Comparison of ENCODE assay signal across 24 mouse cellular contexts in genomic region chr6:112176344-112176743, GRCm38 (mm10).
DNase-seq lines count a peak whose midpoint lies in the region; ATAC-seq and TF ChIP-seq lines count a peak whose summit lies in the region.
"Had no signal": no experiment of that assay in that cellular context is flagged by ENCODE, and none has a peak within 500 bp of the region (broad histone marks: within the 10 kb centered on the region; RNA-seq: fewer than 3 reads in every experiment).

No protein-coding gene starts in this region.

- H3K4me3 ChIP-seq in heart, embryonic 11.5 days (ENCODE audit: low read depth, low read length), result no peak overlapping the region
- H3K4me3 ChIP-seq in midbrain, embryonic 12.5 days, result no peak overlapping the region
- H3K4me3 ChIP-seq in midbrain, embryonic 14.5 days (replicated peaks; ENCODE audit: low read depth, low read length), result no peak overlapping the region
- no peak overlapping the region for H3K4me3 ChIP-seq in kidney, embryonic 14.5 days (ENCODE audit: low read length)
- H3K4me3 ChIP-seq in hindbrain, embryonic 14.5 days (replicated peaks; ENCODE audit: low read length), result no peak overlapping the region
- H3K4me3 ChIP-seq: embryonic facial prominence, embryonic 15.5 days; heart, embryonic 15.5 days; layer of hippocampus, adult 2 months; limb, embryonic 10.5 days; liver, embryonic 15.5 days; lung, embryonic 15.5 days; megakaryocyte, embryonic 14.5 days; neural tube, embryonic 12.5 days had no signal

- no peak for DNase-seq in heart, adult 18-20 months
- DNase-seq in midbrain, embryonic 14.5 days, result no peak
- DNase-seq in brain, embryonic 14.5 days (ENCODE audit: low read depth), result peak; percentile 73
- no peak for DNase-seq in hindbrain, embryonic 14.5 days (ENCODE audit: low spot score)
- DNase-seq: adrenal gland, postnatal 14 days; B cell, adult 2 months; cerebellum, adult 9-10 months; kidney, adult 9 months; kidney, postnatal 25 days; liver; lung, postnatal 36 days; retina, postnatal 1 day had no signal

- no peaks in the 10 kb centered on the region for H3K9me3 ChIP-seq in heart, embryonic 11.5 days (replicated peaks; ENCODE audit: control insufficient read depth, low read length)
- no peaks in the 10 kb centered on the region; the same call in 1 of the 2 replicates for H3K9me3 ChIP-seq in midbrain, embryonic 12.5 days
- no peaks in the 10 kb centered on the region for H3K9me3 ChIP-seq in midbrain, embryonic 14.5 days (ENCODE audit: control insufficient read depth, low read length)
- H3K9me3 ChIP-seq in kidney, embryonic 14.5 days (ENCODE audit: control insufficient read depth, low read length), result no peaks in the 10 kb centered on the region
- no peaks in the 10 kb centered on the region for H3K9me3 ChIP-seq in hindbrain, embryonic 14.5 days (ENCODE audit: control insufficient read depth, low read length)
- H3K9me3 ChIP-seq: embryonic facial prominence, embryonic 15.5 days; heart, embryonic 15.5 days; limb, embryonic 10.5 days; lung, embryonic 15.5 days; neural tube, embryonic 12.5 days had no signal

- WGBS in heart, embryonic 11.5 days (ENCODE audit: insufficient replicate concordance), result 27% methylated on average over 2 of the region's 2 CpGs
- 21% methylated on average over 2 of the region's 2 CpGs for WGBS in midbrain, embryonic 12.5 days
- 9% methylated on average over 2 of the region's 2 CpGs for WGBS in midbrain, embryonic 14.5 days
- WGBS in kidney, embryonic 14.5 days, result 26% methylated on average over 2 of the region's 2 CpGs
- 32% methylated on average over 2 of the region's 2 CpGs for WGBS in hindbrain, embryonic 14.5 days

- no peak for TF ChIP-seq CTCF in brain, embryonic 14.5 days (IDR thresholded peaks at IDR 0.05; ENCODE audit: borderline replicate concordance, extremely low read depth, insufficient read depth, insufficient read length)

- H3K27me3 ChIP-seq in heart, embryonic 11.5 days (ENCODE audit: control insufficient read depth, insufficient read depth, low read length), result no peaks in the 10 kb centered on the region
- no peaks in the 10 kb centered on the region for H3K27me3 ChIP-seq in midbrain, embryonic 12.5 days
- H3K27me3 ChIP-seq in midbrain, embryonic 14.5 days (ENCODE audit: control insufficient read depth, insufficient read depth, low read length), result no peaks in the 10 kb centered on the region
- H3K27me3 ChIP-seq in kidney, embryonic 14.5 days (ENCODE audit: control insufficient read depth, insufficient read depth, low read length), result no peaks in the 10 kb centered on the region
- H3K27me3 ChIP-seq in hindbrain, embryonic 14.5 days (ENCODE audit: control insufficient read depth, insufficient read depth, low read length), result no peaks in the 10 kb centered on the region
- H3K27me3 ChIP-seq: CH12.LX; embryonic facial prominence, embryonic 15.5 days; heart, embryonic 15.5 days; liver, embryonic 15.5 days; lung, embryonic 15.5 days; megakaryocyte, embryonic 14.5 days; neural tube, embryonic 12.5 days had no signal

- H3K27ac ChIP-seq in heart, embryonic 11.5 days (ENCODE audit: low read depth, low read length), result 0 out of 2 replicates have a peak overlapping the region, but pooled peaks have one; percentile 4
- no peak overlapping the region for H3K27ac ChIP-seq in midbrain, embryonic 12.5 days (replicated peaks)
- H3K27ac ChIP-seq in midbrain, embryonic 14.5 days (replicated peaks; ENCODE audit: low read depth, low read length), result no peak overlapping the region
- no peak overlapping the region for H3K27ac ChIP-seq in kidney, embryonic 14.5 days (ENCODE audit: low read depth, low read length)
- H3K27ac ChIP-seq in hindbrain, embryonic 14.5 days, result no peak overlapping the region
- H3K27ac ChIP-seq: embryonic facial prominence, embryonic 15.5 days; heart, embryonic 15.5 days; layer of hippocampus, adult 2 months; limb, embryonic 10.5 days; liver, embryonic 15.5 days; lung, embryonic 15.5 days; neural tube, embryonic 12.5 days had no signal

- ATAC-seq in heart, embryonic 11.5 days (replicated peaks; ENCODE audit: insufficient number of reproducible peaks, low FRiP score, low TSS enrichment), result no peak
- 0 out of 2 replicates have a peak, but pooled peaks have one; percentile 19 for ATAC-seq in midbrain, embryonic 12.5 days (ENCODE audit: low FRiP score, low read depth)
- no peak for ATAC-seq in midbrain, embryonic 14.5 days (ENCODE audit: low FRiP score, low TSS enrichment)
- no peak for ATAC-seq in kidney, embryonic 14.5 days (ENCODE audit: low FRiP score, low TSS enrichment)
- ATAC-seq in hindbrain, embryonic 14.5 days (ENCODE audit: low FRiP score), result no peak

- no peak overlapping the region for H3K9ac ChIP-seq in heart, embryonic 11.5 days (ENCODE audit: low read depth, low read length)
- H3K9ac ChIP-seq in midbrain, embryonic 12.5 days (replicated peaks), result no peak overlapping the region
- H3K9ac ChIP-seq in midbrain, embryonic 14.5 days (replicated peaks; ENCODE audit: low read length), result no peak overlapping the region
- H3K9ac ChIP-seq in kidney, embryonic 14.5 days (ENCODE audit: low read depth, low read length), result no peak overlapping the region
- no peak overlapping the region for H3K9ac ChIP-seq in hindbrain, embryonic 14.5 days
- H3K9ac ChIP-seq: embryonic facial prominence, embryonic 15.5 days; heart, embryonic 15.5 days; liver, embryonic 15.5 days; lung, embryonic 15.5 days; neural tube, embryonic 12.5 days had no signal

- TF ChIP-seq POLR2A in brain, embryonic 14.5 days (IDR thresholded peaks at IDR 0.05; ENCODE audit: borderline replicate concordance, extremely low read depth, insufficient read depth, insufficient read length, poor library complexity, severe bottlenecking), result no peak

- H3K4me2 ChIP-seq in heart, embryonic 11.5 days, result no peak overlapping the region
- no peak overlapping the region for H3K4me2 ChIP-seq in midbrain, embryonic 12.5 days (replicated peaks)
- H3K4me2 ChIP-seq in midbrain, embryonic 14.5 days (ENCODE audit: low read length), result no peak overlapping the region
- H3K4me2 ChIP-seq in kidney, embryonic 14.5 days (replicated peaks; ENCODE audit: low read depth, low read length), result no peak overlapping the region
- H3K4me2 ChIP-seq in hindbrain, embryonic 14.5 days (replicated peaks), result no peak overlapping the region
- H3K4me2 ChIP-seq: embryonic facial prominence, embryonic 15.5 days; heart, embryonic 15.5 days; liver, embryonic 15.5 days; lung, embryonic 15.5 days; neural tube, embryonic 12.5 days had no signal

- no peaks in the 10 kb centered on the region for H3K4me1 ChIP-seq in heart, embryonic 11.5 days (ENCODE audit: control insufficient read depth, insufficient read depth, low read length)
- H3K4me1 ChIP-seq in midbrain, embryonic 12.5 days, result peaks cover 6% of the 10 kb centered on the region; the same call in 1 of the 2 replicates
- H3K4me1 ChIP-seq in midbrain, embryonic 14.5 days (ENCODE audit: control insufficient read depth, insufficient read depth, low read length), result no peaks in the 10 kb centered on the region
- H3K4me1 ChIP-seq in kidney, embryonic 14.5 days (ENCODE audit: control insufficient read depth, insufficient read depth, low read length), result no peaks in the 10 kb centered on the region
- H3K4me1 ChIP-seq in hindbrain, embryonic 14.5 days (replicated peaks; ENCODE audit: control insufficient read depth, insufficient read depth, low read length), result no peaks in the 10 kb centered on the region
- H3K4me1 ChIP-seq: embryonic facial prominence, embryonic 15.5 days; limb, embryonic 10.5 days; liver, embryonic 15.5 days; lung, embryonic 15.5 days; megakaryocyte, embryonic 14.5 days; neural tube, embryonic 12.5 days had no signal

- H3K36me3 ChIP-seq in heart, embryonic 11.5 days (ENCODE audit: control insufficient read depth, insufficient read depth, low read length), result no peaks in the 10 kb centered on the region
- no peaks in the 10 kb centered on the region for H3K36me3 ChIP-seq in midbrain, embryonic 12.5 days
- no peaks in the 10 kb centered on the region for H3K36me3 ChIP-seq in midbrain, embryonic 14.5 days (ENCODE audit: control insufficient read depth, insufficient read depth, low read length)
- H3K36me3 ChIP-seq in kidney, embryonic 14.5 days (ENCODE audit: control insufficient read depth, insufficient read depth, low read length), result no peaks in the 10 kb centered on the region
- H3K36me3 ChIP-seq in hindbrain, embryonic 14.5 days (replicated peaks; ENCODE audit: control insufficient read depth, insufficient read depth), result no peaks in the 10 kb centered on the region
- H3K36me3 ChIP-seq: embryonic facial prominence, embryonic 15.5 days; heart, embryonic 15.5 days; limb, embryonic 10.5 days; liver, embryonic 15.5 days; lung, embryonic 15.5 days; neural tube, embryonic 12.5 days had no signal
